Mouse (Mus musculus) embryonic facial prominence, embryonic 11.5 days (tissue): ENCODE data around the gene Ctsw. TPM values are rescaled to one million over a fixed set of nuclear protein-coding genes. Genes with fewer than 3 reads are reported as not detected.

Experiments
- ATAC-seq: fragments of 200-750 bp; cut with Nextera tagmentation; replicated peaks from 2 replicates; pipeline ENCODE4 v1.8.0; 2017; ENCODE audit warnings: low read depth; ENCODE audit not compliant: insufficient number of reproducible peaks, low FRiP score, low TSS enrichment
- DNase-seq: peaks from one replicate; pipeline ENCODE4 v3.0.0-alpha.2; 2015; ENCODE audit warnings: low spot score
- H3K27ac ChIP-seq: fragments of 300-500 bp; sonication (generic); replicated peaks from 2 replicates; pipeline ENCODE4 v1.5.1; 2014; ENCODE audit warnings: mild to moderate bottlenecking, low read depth, low read length, control low read depth
- H3K27me3 ChIP-seq: fragments of 300-500 bp; sonication (generic); 2 replicates; pipeline ENCODE4 v1.6.1; 2014; ENCODE audit warnings: mild to moderate bottlenecking, low read length, moderate library complexity, mixed read lengths; ENCODE audit not compliant: control insufficient read depth, insufficient read depth
- H3K36me3 ChIP-seq: fragments of 300-500 bp; sonication (generic); replicated peaks from 2 replicates; pipeline ENCODE4 v1.6.1; 2014; ENCODE audit warnings: low read depth, mild to moderate bottlenecking, low read length, moderate library complexity, mixed read lengths; ENCODE audit not compliant: control insufficient read depth, insufficient read depth
- H3K4me1 ChIP-seq: fragments of 300-500 bp; sonication (generic); 2 replicates; pipeline ENCODE4 v1.6.1; 2014; ENCODE audit warnings: low read length, mixed read lengths; ENCODE audit not compliant: control insufficient read depth, insufficient read depth
- H3K4me2 ChIP-seq: fragments of 300-500 bp; sonication (generic); 2 replicates; pipeline ENCODE4 v1.6.1; 2014; ENCODE audit warnings: low read depth, mild to moderate bottlenecking, control low read depth, low read length, moderate library complexity
- H3K4me3 ChIP-seq: fragments of 300-500 bp; sonication (generic); 2 replicates; pipeline ENCODE4 v1.5.1; 2014; ENCODE audit warnings: low read depth, low read length, control low read depth
- H3K9ac ChIP-seq: fragments of 300-500 bp; sonication (generic); replicated peaks from 2 replicates; pipeline ENCODE4 v1.6.1; 2014; ENCODE audit warnings: mild to moderate bottlenecking, control low read depth, low read length
- H3K9me3 ChIP-seq: fragments of 300-500 bp; sonication (generic); replicated peaks from 2 replicates; pipeline ENCODE4 v1.6.1; 2016; ENCODE audit warnings: mild to moderate bottlenecking, low read length, inconsistent platforms, mixed read lengths; ENCODE audit not compliant: control insufficient read depth
- WGBS: fragments of 180-500 bp; shearing (Covaris S2); extraction: QIAGEN DNeasy Blood & Tissue Kit; methylation state at CpG from one replicate; pipeline ENCODE4 v1.1.7; 2014; 5-methylcytosine and 5-hydroxymethylcytosine counted together
- polyA plus RNA-seq: library from polyadenylated mRNA; unstranded; fragments of >200 nt; fragmentation: Nextera tagmentation; extraction: Ambion mirVana; gene quantifications from 2 replicates; pipeline ENCODE4 v1.2.1, GENCODE M21; 2014

Ctsw gene
- polyA plus RNA-seq, 1 experiment from 2014 or later, result 1.4 TPM

GRCm38 (mm10) chr19:5475069-5475714 is 6.9 kb upstream of the Ctsw start:
- Histone ChIP-seq H3K36me3 (no peaks in the 10 kb centered on the region), H3K27ac (peak overlapping the region; percentile 82), H3K9ac (peak overlapping the region; percentile 86), H3K4me3 (peak overlapping the region; percentile 67), H3K4me2 (peak overlapping the region; percentile 79), H3K9me3 (no peaks in the 10 kb centered on the region), H3K4me1 (no peaks in the 10 kb centered on the region), H3K27me3 (no peaks in the 10 kb centered on the region)
- DNase-seq, result no peak
- peak; percentile 10; the same call in 1 of the 2 replicates for ATAC-seq
- 17% methylated on average over 13 of the region's 13 CpGs for WGBS

DNA sequence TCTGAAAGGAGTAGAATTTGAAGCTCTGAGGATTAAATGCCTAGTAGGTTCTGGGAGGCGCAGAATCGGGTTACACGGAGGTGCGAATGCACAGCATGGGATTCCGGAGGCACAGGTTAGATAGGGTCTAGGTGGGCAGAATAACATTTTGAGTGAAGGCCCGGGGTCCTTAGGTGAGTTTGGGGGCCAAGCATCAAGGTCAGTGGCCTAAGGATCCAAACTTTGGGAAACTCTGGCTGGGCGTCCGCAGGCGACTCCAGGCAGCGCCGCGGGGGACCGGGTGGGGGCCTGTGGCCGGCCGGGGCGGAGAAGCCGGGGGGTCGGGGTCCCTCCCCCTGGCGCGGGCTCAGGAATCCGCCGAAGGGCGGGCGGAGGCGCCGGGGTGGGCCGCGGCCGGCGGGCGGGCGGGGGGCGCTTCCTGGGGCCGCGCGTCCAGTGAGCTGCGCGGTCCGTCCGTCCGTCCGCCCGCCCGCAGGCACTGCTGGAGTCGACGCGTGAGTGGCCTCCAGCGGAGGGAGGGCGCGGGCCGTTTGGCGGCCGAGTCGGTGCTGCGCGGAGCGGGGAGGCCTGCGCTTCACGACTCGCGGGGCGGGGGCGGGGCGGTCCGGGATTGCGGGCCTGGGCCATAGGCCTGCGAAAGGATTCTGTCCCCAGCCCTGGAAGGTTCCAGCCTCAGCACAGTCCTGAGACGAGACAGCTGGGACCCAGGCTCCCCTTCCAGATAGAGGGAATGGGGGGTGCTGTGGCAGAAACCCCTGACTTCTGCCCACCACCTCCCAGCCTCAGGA is 6.2 kb upstream of the Ctsw start:
- Histone ChIP-seq H3K9me3 (no peaks in the 10 kb centered on the region), H3K4me2 (peak overlapping the region; percentile 79), H3K4me1 (no peaks in the 10 kb centered on the region), H3K27me3 (no peaks in the 10 kb centered on the region), H3K27ac (peak overlapping the region; percentile 82), H3K4me3 (peak overlapping the region; percentile 67), H3K9ac (peak overlapping the region; percentile 86), H3K36me3 (no peaks in the 10 kb centered on the region)
- DNase-seq, result peak; percentile 59
- ATAC-seq, result peak; percentile 68
- WGBS, result under 1% methylated on average over 55 of the region's 68 CpGs

GRCm38 (mm10) chr19:5473720-5474119 is 5.4 kb upstream of the Ctsw start, which contains the start of gene Efemp2:
Gene Efemp2, plus strand, starts transcription at chr19:5473954.
- H3K4me2 ChIP-seq, result peak within 1 kb of the TSS; percentile 79
- peak; percentile 83 for DNase-seq
- H3K9ac ChIP-seq, result peak within 1 kb of the TSS; percentile 86
- WGBS, result 1% methylated on average over 22 of the region's 22 CpGs
- H3K27ac ChIP-seq, result peak within 1 kb of the TSS; percentile 82
- peak; percentile 41; the same call in 1 of the 2 replicates for ATAC-seq
- H3K27me3 ChIP-seq, result no peaks in the 10 kb centered on the region
- H3K4me3 ChIP-seq, result peak within 1 kb of the TSS; percentile 67
- no peaks in the 10 kb centered on the region for H3K9me3 ChIP-seq
- no peaks in the 10 kb centered on the region for H3K4me1 ChIP-seq
- H3K36me3 ChIP-seq, result no peaks in the 10 kb centered on the region

- H3K27ac ChIP-seq, result no peak overlapping the region
- H3K9ac ChIP-seq, result no peak overlapping the region
- 75% methylated on average over 3 of the region's 3 CpGs for WGBS
- DNase-seq (no peak), ATAC-seq (no peak)
- H3K36me3 ChIP-seq, result no peaks in the 10 kb centered on the region
- H3K27me3 ChIP-seq, result no peaks in the 10 kb centered on the region
- no peaks in the 10 kb centered on the region for H3K4me1 ChIP-seq
- H3K4me2 ChIP-seq, result no peak overlapping the region
- H3K4me3 ChIP-seq, result 0 out of 2 replicates have a peak overlapping the region, but pooled peaks have one; percentile 6
- H3K9me3 ChIP-seq, result no peaks in the 10 kb centered on the region
These were observed 4.5 kb upstream of the Ctsw start for GRCm38 (mm10) chr19:5472857-5473256.

GRCm38 (mm10) chr19:5471846-5472245 is 3.5 kb upstream of the Ctsw start:
- Histone ChIP-seq H3K36me3 (no peaks in the 10 kb centered on the region; the same call in 1 of the 2 replicates), H3K4me1 (no peaks in the 10 kb centered on the region), H3K4me3 (no peak overlapping the region), H3K9ac (no peak overlapping the region), H3K4me2 (no peak overlapping the region), H3K27ac (no peak overlapping the region), H3K9me3 (no peaks in the 10 kb centered on the region), H3K27me3 (no peaks in the 10 kb centered on the region)
- no peak for DNase-seq
- ATAC-seq, result no peak
- 55% methylated on average over 5 of the region's 5 CpGs for WGBS

- 95% methylated on average over 6 of the region's 6 CpGs for WGBS
- Histone ChIP-seq H3K4me2 (no peak overlapping the region), H3K9ac (no peak overlapping the region), H3K4me1 (no peaks in the 10 kb centered on the region), H3K27me3 (no peaks in the 10 kb centered on the region), H3K27ac (no peak overlapping the region), H3K36me3 (peaks cover 5% of the 10 kb centered on the region), H3K4me3 (no peak overlapping the region), H3K9me3 (no peaks in the 10 kb centered on the region)
- ATAC-seq, result no peak
- no peak for DNase-seq
These were observed 1.3 kb downstream of the Ctsw start for GRCm38 (mm10) chr19:5466916-5467500.

- no peak for DNase-seq
- H3K36me3 ChIP-seq, result peaks cover 5% of the 10 kb centered on the region
- H3K27ac ChIP-seq, result no peak overlapping the region
- H3K4me3 ChIP-seq, result no peak overlapping the region
- no peaks in the 10 kb centered on the region for H3K27me3 ChIP-seq
- no peaks in the 10 kb centered on the region for H3K9me3 ChIP-seq
- 92% methylated on average over 8 of the region's 8 CpGs for WGBS
- ATAC-seq, result no peak
- H3K4me2 ChIP-seq, result no peak overlapping the region
- H3K9ac ChIP-seq, result no peak overlapping the region
- H3K4me1 ChIP-seq, result no peaks in the 10 kb centered on the region
These were observed 3.3 kb downstream of the Ctsw start for GRCm38 (mm10) chr19:5465037-5465436.
